Mouse (Mus musculus): ENCODE data around the gene Sap30l. TPM values are rescaled to one million over a fixed set of nuclear protein-coding genes. Genes with fewer than 3 reads are reported as not detected.
A peak's percentile ranks its signal among the peaks of the same experiment; 100 is the strongest.
"Not testable (repeated sequence)": the region's sequence is repeated elsewhere in the genome, so short reads cannot be mapped to it uniquely, and the experiment has no call there.

Gene Sap30l
- polyA plus RNA-seq, 1 experiment from 2014 or later, result 12.4 TPM

DNA sequence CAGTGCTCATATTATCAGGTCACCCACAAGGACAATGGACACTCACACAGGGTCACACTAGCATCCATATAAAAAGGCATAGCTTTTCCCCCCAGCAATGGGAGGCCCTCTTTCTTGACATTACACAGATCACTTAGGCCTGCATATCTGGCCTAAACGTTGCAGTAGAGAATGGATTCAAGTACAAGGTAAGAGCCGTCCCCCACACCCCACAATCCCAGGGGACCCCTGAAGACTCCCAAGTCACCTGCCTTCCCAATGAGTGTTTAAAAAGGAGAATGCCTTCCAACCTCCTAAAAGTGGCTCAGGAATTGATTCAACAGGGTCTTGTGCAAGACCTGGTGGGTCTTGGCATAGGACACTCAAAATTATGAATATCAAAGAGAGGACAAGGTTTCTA is 33.9 kb downstream of the Sap30l start:
- peaks cover 86% of the 10 kb centered on the region for H3K27me3 ChIP-seq (replicated peaks)
- no peak overlapping the region for H3K4me3 ChIP-seq (replicated peaks)
- no peak overlapping the region for H3K27ac ChIP-seq
- H3K4me2 ChIP-seq, result no peak overlapping the region
- ATAC-seq (ENCODE audit: insufficient read depth, low FRiP score, low read depth), result no peak
- peaks cover 19% of the 10 kb centered on the region for H3K4me1 ChIP-seq
- no peaks in the 10 kb centered on the region for H3K36me3 ChIP-seq
- H3K9me3 ChIP-seq, result no peaks in the 10 kb centered on the region
- no peak overlapping the region for H3K9ac ChIP-seq
- 37% methylated on average over 2 of the region's 2 CpGs for WGBS

DNA sequence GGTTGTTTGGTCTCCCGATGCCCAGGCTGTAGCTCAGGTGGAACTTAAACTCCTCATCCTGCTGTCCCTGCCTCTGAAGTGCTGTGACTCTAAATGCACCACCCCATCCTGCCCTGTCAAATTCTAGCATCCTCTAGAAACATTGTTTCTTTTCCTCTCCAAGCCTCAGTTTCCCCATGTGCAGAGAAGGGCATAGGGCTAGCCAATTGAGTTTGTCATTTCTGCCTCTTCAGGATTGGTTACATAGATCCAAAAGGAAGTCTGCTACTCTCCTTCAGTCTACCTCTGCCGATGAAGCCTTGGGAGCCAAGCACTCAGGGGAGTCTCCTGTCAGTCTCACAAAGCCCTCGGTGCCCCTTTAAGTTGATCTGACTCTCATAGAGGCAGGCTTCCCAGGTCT is 34.5 kb downstream of the Sap30l start:
- Histone ChIP-seq H3K4me2 (no peak overlapping the region), H3K36me3 (no peaks in the 10 kb centered on the region), H3K9me3 (no peaks in the 10 kb centered on the region), H3K27ac (no peak overlapping the region), H3K27me3 (replicated peaks) (peaks cover 85% of the 10 kb centered on the region), H3K4me1 (peaks cover 19% of the 10 kb centered on the region), H3K9ac (no peak overlapping the region), H3K4me3 (replicated peaks) (no peak overlapping the region)
- ATAC-seq (ENCODE audit: insufficient read depth, low FRiP score, low read depth), result no peak
- WGBS, result 30% methylated on average over 3 of the region's 3 CpGs

DNA sequence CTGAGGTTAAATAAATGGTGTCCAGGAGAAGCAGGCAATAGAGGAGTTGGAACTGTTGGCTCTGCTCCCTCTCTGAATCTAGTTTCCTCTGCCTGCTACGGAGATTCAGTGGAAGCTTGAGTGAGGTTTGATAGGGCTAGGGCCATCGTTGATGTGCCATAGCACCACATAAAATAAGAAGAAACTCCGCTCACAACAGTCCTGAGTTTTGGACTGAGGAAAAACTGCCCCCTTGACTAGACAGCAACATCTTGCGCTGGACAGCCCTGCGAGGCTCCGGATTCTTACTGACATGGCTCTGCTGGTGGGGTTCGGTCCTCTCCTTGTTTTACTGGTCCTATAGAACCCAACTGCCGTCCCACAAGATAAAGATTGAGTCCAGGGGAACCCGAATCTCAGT is 35.0 kb downstream of the Sap30l start:
- Histone ChIP-seq H3K4me2 (no peak overlapping the region), H3K4me3 (replicated peaks) (no peak overlapping the region)

GRCm38 (mm10) chr11:57836872-57837680 is 35.6 kb downstream of the Sap30l start:
- Histone ChIP-seq H3K9ac (no peak overlapping the region), H3K9me3 (no peaks in the 10 kb centered on the region), H3K4me3 (replicated peaks) (peak overlapping the region; percentile 10), H3K27ac (no peak overlapping the region), H3K36me3 (no peaks in the 10 kb centered on the region), H3K4me2 (peak overlapping the region; percentile 36), H3K27me3 (replicated peaks) (peaks cover 83% of the 10 kb centered on the region), H3K4me1 (peaks cover 19% of the 10 kb centered on the region)
- ATAC-seq (ENCODE audit: insufficient read depth, low FRiP score, low read depth), result no peak
- WGBS, result 3% methylated on average over 38 of the region's 38 CpGs

More for the DNA sequence above, 35.0 kb downstream of the Sap30l start:
- H3K9me3 ChIP-seq, result no peaks in the 10 kb centered on the region
- ATAC-seq (ENCODE audit: insufficient read depth, low FRiP score, low read depth), result no peak
- H3K4me1 ChIP-seq, result peaks cover 19% of the 10 kb centered on the region
- no peak overlapping the region for H3K27ac ChIP-seq
- WGBS, result 25% methylated on average over 9 of the region's 9 CpGs
- H3K27me3 ChIP-seq (replicated peaks), result peaks cover 85% of the 10 kb centered on the region
- no peaks in the 10 kb centered on the region for H3K36me3 ChIP-seq
- no peak overlapping the region for H3K9ac ChIP-seq

GRCm38 (mm10) chr11:57837861-57838680 is 36.6 kb downstream of the Sap30l start:
- H3K27me3 ChIP-seq (replicated peaks), result peaks cover 78% of the 10 kb centered on the region
- H3K9me3 ChIP-seq, result no peaks in the 10 kb centered on the region
- peaks cover 19% of the 10 kb centered on the region for H3K4me1 ChIP-seq
- no peak for ATAC-seq (ENCODE audit: insufficient read depth, low FRiP score, low read depth)
- H3K27ac ChIP-seq, result no peak overlapping the region
- WGBS, result 9% methylated on average over 22 of the region's 22 CpGs
- H3K4me3 ChIP-seq (replicated peaks), result no peak overlapping the region
- no peak overlapping the region for H3K9ac ChIP-seq
- H3K4me2 ChIP-seq, result no peak overlapping the region
- no peaks in the 10 kb centered on the region for H3K36me3 ChIP-seq

DNA sequence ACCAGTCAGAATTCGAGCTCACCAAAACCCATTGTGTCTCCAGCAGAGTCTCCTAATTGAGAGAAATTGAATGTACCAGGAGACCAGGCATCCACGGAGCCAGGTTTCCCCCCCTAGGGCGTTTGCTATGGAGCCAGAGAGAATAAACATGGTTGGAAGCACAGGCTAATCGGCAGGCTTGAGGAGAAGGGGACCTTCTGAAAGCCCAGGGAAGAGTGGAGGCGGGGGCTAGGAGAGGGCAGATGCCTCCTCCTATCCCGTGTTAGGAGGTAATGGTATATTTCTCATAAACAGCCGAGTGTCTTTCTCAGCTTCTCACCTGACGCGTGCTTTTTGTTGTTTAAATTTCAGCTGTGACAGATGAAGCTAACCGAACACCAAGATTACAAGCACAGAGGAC is 39.5 kb downstream of the Sap30l start:
- Histone ChIP-seq H3K9me3 (no peaks in the 10 kb centered on the region), H3K27ac (no peak overlapping the region), H3K36me3 (no peaks in the 10 kb centered on the region), H3K4me2 (no peak overlapping the region), H3K4me1 (peaks cover 9% of the 10 kb centered on the region; the same call in 1 of the 2 replicates), H3K9ac (no peak overlapping the region), H3K27me3 (replicated peaks) (peaks cover 53% of the 10 kb centered on the region), H3K4me3 (replicated peaks) (no peak overlapping the region)
- ATAC-seq (ENCODE audit: insufficient read depth, low FRiP score, low read depth), result no peak
- 22% methylated on average over 10 of the region's 10 CpGs for WGBS

- no peak overlapping the region for H3K9ac ChIP-seq
- H3K9me3 ChIP-seq, result no peaks in the 10 kb centered on the region
- H3K4me3 ChIP-seq (replicated peaks), result no peak overlapping the region
- H3K27me3 ChIP-seq (replicated peaks), result peaks cover 49% of the 10 kb centered on the region
- no peak overlapping the region for H3K27ac ChIP-seq
- 34% methylated on average over 7 of the region's 7 CpGs for WGBS
- H3K4me2 ChIP-seq, result no peak overlapping the region
- H3K36me3 ChIP-seq, result no peaks in the 10 kb centered on the region
- no peak for ATAC-seq (ENCODE audit: insufficient read depth, low FRiP score, low read depth)
- H3K4me1 ChIP-seq, result peaks cover 9% of the 10 kb centered on the region; the same call in 1 of the 2 replicates
These were observed 40.0 kb downstream of the Sap30l start for GRCm38 (mm10) chr11:57841391-57841790.

- not testable (repeated sequence) for H3K4me2 ChIP-seq; ATAC-seq (ENCODE audit: insufficient read depth, low FRiP score, low read depth); H3K4me1 ChIP-seq; H3K9ac ChIP-seq; H3K27ac ChIP-seq; H3K36me3 ChIP-seq; H3K4me3 ChIP-seq (replicated peaks); H3K9me3 ChIP-seq; H3K27me3 ChIP-seq (replicated peaks)
- WGBS, result 78% methylated on average over 9 of the region's 9 CpGs
These were observed 45.3 kb downstream of the Sap30l start for GRCm38 (mm10) chr11:57846421-57847363.

DNA sequence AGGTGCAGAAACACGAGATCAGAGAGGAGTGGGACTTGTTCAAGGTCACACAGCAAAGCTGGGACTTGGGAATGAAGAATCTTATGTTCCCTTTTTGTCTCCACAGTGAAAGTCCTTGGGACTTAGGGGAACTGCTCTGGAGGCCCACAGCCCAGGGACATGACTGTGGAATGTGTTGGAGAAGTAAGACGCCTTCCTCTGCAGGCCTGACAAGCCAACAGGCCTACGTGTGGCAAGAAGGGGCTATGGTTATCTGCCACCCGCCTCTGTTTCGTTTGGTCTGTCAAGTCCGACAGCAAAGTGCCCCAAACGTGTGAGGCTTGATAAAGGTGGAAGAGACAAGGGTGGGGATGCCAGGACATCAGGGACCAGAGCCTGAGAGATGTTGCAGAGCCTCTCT is 46.0 kb downstream of the Sap30l start:
- Histone ChIP-seq H3K4me1 (0 out of 2 replicates have a peak, but pooled peaks cover 2% of the 10 kb centered on the region), H3K27ac (no peak overlapping the region), H3K27me3 (replicated peaks) (0 out of 2 replicates have a peak, but pooled peaks cover 7% of the 10 kb centered on the region), H3K4me2 (no peak overlapping the region), H3K9me3 (no peaks in the 10 kb centered on the region), H3K9ac (no peak overlapping the region), H3K4me3 (replicated peaks) (no peak overlapping the region), H3K36me3 (no peaks in the 10 kb centered on the region)
- ATAC-seq (ENCODE audit: insufficient read depth, low FRiP score, low read depth), result no peak
- whole genome bisulfite sequencing, result 55% methylated on average over 7 of the region's 7 CpGs

DNA sequence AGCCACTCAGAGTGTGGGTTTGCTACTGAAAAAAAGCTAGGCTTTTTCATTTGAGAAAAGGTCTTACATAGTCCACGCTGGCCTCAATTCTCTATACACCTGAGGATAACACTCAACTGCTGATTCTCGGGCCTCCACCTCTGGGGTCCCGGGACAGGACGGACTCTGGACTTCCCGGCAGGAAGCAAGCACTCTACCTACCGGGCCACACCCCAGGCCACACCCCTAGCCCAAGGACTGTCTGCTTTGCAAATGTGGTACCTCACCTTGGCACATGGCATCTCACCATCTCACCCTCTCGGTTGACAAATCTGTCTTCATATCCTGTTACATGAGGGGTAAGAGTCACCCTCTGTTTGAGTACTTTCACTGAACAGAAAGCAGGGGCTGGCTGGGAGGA is 48.9 kb downstream of the Sap30l start:
- no peaks in the 10 kb centered on the region for H3K27me3 ChIP-seq (replicated peaks)
- H3K27ac ChIP-seq, result no peak overlapping the region
- no peak for ATAC-seq (ENCODE audit: insufficient read depth, low FRiP score, low read depth)
- H3K36me3 ChIP-seq, result no peaks in the 10 kb centered on the region
- no peak overlapping the region for H3K4me3 ChIP-seq (replicated peaks)
- H3K4me1 ChIP-seq, result 0 out of 2 replicates have a peak, but pooled peaks cover 2% of the 10 kb centered on the region
- no peaks in the 10 kb centered on the region for H3K9me3 ChIP-seq
- no peak overlapping the region for H3K9ac ChIP-seq
- 45% methylated on average over 7 of the region's 7 CpGs for WGBS
- no peak overlapping the region for H3K4me2 ChIP-seq

DNA sequence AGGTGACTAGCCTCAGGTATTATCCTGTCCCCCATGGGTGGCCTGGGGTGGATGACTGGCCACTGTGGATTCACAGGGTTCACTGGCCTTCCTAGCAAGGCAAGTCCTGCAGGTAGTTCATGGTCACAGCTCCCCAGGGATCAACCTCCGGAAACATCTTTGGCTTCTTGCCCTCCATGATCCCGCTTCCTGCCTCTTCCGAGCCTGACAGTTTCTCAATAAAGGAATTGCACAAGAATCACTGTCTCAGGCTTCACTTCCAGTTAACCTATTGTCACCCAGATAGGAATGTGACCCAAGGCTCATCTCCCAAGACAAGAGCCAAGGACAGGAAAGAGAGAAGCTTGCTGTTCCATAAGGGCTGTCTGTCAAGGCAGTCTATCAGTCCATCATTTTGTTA is 49.5 kb downstream of the Sap30l start:
- Histone ChIP-seq H3K4me2 (no peak overlapping the region), H3K9ac (no peak overlapping the region), H3K27me3 (replicated peaks) (no peaks in the 10 kb centered on the region), H3K9me3 (no peaks in the 10 kb centered on the region), H3K4me3 (replicated peaks) (no peak overlapping the region), H3K4me1 (0 out of 2 replicates have a peak, but pooled peaks cover 2% of the 10 kb centered on the region), H3K27ac (no peak overlapping the region), H3K36me3 (no peaks in the 10 kb centered on the region)
- ATAC-seq (ENCODE audit: insufficient read depth, low FRiP score, low read depth), result no peak
- WGBS, result 52% methylated on average over 3 of the region's 3 CpGs
